Mouse (Mus musculus) B cell, adult 67 days (primary cell): ENCODE measurements around the gene Kif21b. TPM values are rescaled to one million over a fixed set of nuclear protein-coding genes. Genes with fewer than 3 reads are reported as not detected.

Experiments
- total RNA-seq, 2 experiments: library from RNA; stranded (reverse); gene quantifications; 4 replicates each; pipeline ENCODE4 v1.2.4; 2023

Gene Kif21b
- 100 to 1,000 TPM; 246 to 247 TPM for total RNA-seq

GRCm38 (mm10) chr1:136130951-136131558, at the start of gene Kif21b:
Gene Kif21b (plus strand): TSS chr1:136131389.

DNA sequence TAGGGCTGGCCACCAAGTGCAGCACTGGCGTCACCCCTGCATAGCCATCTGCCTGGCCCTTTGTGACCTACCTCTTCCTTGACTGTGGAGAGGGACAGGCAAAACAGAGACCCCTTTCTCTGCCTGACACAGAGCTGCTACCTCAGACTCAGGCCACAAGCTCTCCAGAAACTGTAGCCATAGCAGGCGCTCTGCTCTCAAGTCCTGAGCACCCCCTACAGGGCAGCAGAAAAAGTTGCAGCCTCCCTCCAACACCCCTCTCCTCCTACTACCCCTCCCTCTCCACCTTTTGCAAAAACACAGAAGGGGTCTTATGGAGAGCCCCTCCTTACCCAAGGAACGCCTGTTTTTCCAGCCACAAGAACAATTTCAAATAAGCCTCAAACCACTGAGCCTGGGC, 81.6 kb downstream of the Kif21b start, which contains the start of gene Mroh3:
Gene Mroh3 (minus strand): TSS at position 26 of the 400 bp plus-strand sequence.

Other genes starting within 250 kb of the Kif21b start
- not detected for gene Pkp1, start 212.2 kb upstream of the Kif21b start, total RNA-seq
- under 1 TPM in 1 of 2 experiments, not detected in 1; 0.15 TPM for gene Igfn1, start 125.0 kb upstream of the Kif21b start, total RNA-seq
- 10 to 100 TPM; 11.4 to 14.3 TPM for gene Tmem9, start 123.2 kb upstream of the Kif21b start, total RNA-seq
- not detected for gene Ascl5, start 80.6 kb upstream of the Kif21b start, total RNA-seq
- 1 to 10 TPM; 4.7 to 7.3 TPM for gene Cacna1s, start 78.6 kb upstream of the Kif21b start, total RNA-seq
- not detected for gene Mroh3, start 81.4 kb downstream of the Kif21b start, total RNA-seq
- gene Inava, start 102.9 kb downstream of the Kif21b start, total RNA-seq: not detected
- gene Gpr25, start 129.5 kb downstream of the Kif21b start, total RNA-seq: not detected
- 10 to 100 TPM; 37.4 to 41.9 TPM for gene Camsap2, start 214.7 kb downstream of the Kif21b start, total RNA-seq